Mouse (Mus musculus) lung, embryonic 16.5 days (tissue): ENCODE results near the gene Rbl1. TPM values are rescaled to one million over a fixed set of nuclear protein-coding genes. Genes with fewer than 3 reads are reported as not detected.

Experiments
- ATAC-seq: fragments of 200-750 bp; cut with Nextera tagmentation; 2 replicates; pipeline ENCODE4 v1.8.0; 2017; ENCODE audit warnings: low read depth, mild to moderate bottlenecking, moderate library complexity
- H3K27ac ChIP-seq: fragments of 300-500 bp; sonication (generic); 2 replicates; pipeline ENCODE4 v1.5.1; 2014; ENCODE audit warnings: mild to moderate bottlenecking, control low read depth, low read length
- H3K27me3 ChIP-seq: fragments of 300-500 bp; sonication (generic); 2 replicates; pipeline ENCODE4 v1.6.1; 2014; ENCODE audit warnings: low read depth, low read length, mixed read lengths; ENCODE audit not compliant: control insufficient read depth, insufficient read depth
- H3K36me3 ChIP-seq: fragments of 300-500 bp; sonication (generic); 2 replicates; pipeline ENCODE4 v1.6.1; 2014; ENCODE audit warnings: low read length; ENCODE audit not compliant: control insufficient read depth, insufficient read depth
- H3K4me1 ChIP-seq: fragments of 300-500 bp; sonication (generic); replicated peaks from 2 replicates; pipeline ENCODE4 v1.6.1; 2014; ENCODE audit warnings: low read length, mixed read lengths; ENCODE audit not compliant: control insufficient read depth, insufficient read depth
- H3K4me2 ChIP-seq: fragments of 300-500 bp; sonication (generic); 2 replicates; pipeline ENCODE4 v1.6.1; 2014; ENCODE audit warnings: low read depth, low read length, control low read depth
- H3K4me3 ChIP-seq: fragments of 300-500 bp; sonication (generic); 2 replicates; pipeline ENCODE4 v1.5.1; 2014; ENCODE audit warnings: mild to moderate bottlenecking, low read length, control low read depth
- H3K9ac ChIP-seq: fragments of 300-500 bp; sonication (generic); 2 replicates; pipeline ENCODE4 v1.6.1; 2014; ENCODE audit warnings: low read length, control low read depth
- H3K9me3 ChIP-seq: fragments of 300-500 bp; sonication (generic); 2 replicates; pipeline ENCODE4 v1.6.1; 2016; ENCODE audit warnings: low read length; ENCODE audit not compliant: control insufficient read depth
- WGBS: fragments of 180-500 bp; shearing (Covaris S2); extraction: QIAGEN DNeasy Blood & Tissue Kit; methylation state at CpG from one replicate; pipeline ENCODE4 v1.1.7; 2014; 5-methylcytosine and 5-hydroxymethylcytosine counted together
- polyA plus RNA-seq: library from polyadenylated mRNA; unstranded; fragments of >200 nt; fragmentation: Nextera tagmentation; extraction: Ambion mirVana; gene quantifications from 2 replicates; pipeline ENCODE4 v1.2.1, GENCODE M21; 2015

Gene Rbl1
- polyA plus RNA-seq, 1 experiment from 2014 or later: 30.4 TPM

DNA sequence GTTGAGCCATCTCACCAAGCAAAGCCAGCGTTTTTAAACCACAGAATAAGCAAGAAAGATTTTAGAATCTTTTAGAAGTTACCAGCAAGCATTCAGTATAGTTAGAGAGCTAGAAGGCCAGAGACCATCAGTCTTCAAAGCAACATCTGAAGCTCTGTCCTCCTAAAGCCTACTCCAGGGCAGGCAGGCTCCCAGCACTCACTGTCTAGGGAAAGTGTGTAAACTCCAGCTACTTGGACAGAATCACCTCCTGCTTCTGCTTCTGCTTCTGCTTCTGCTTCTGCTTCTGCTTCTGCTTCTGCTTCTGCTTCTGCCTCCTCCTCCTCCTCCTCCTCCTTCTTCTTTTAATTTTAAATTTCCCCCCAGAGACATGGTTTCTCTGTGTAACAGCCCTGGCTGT is 48.3 kb downstream of the Rbl1 start:
- no peak overlapping the region for H3K9ac ChIP-seq
- no peak overlapping the region for H3K27ac ChIP-seq
- H3K4me3 ChIP-seq: no peak overlapping the region
- H3K36me3 ChIP-seq: peaks cover 39% of the 10 kb centered on the region
- no peak for ATAC-seq
- H3K4me2 ChIP-seq: no peak overlapping the region
- no peaks in the 10 kb centered on the region for H3K4me1 ChIP-seq
- H3K9me3 ChIP-seq: no peaks in the 10 kb centered on the region
- H3K27me3 ChIP-seq: no peaks in the 10 kb centered on the region
- 86% methylated on average over 1 of the region's 1 CpGs for WGBS

DNA sequence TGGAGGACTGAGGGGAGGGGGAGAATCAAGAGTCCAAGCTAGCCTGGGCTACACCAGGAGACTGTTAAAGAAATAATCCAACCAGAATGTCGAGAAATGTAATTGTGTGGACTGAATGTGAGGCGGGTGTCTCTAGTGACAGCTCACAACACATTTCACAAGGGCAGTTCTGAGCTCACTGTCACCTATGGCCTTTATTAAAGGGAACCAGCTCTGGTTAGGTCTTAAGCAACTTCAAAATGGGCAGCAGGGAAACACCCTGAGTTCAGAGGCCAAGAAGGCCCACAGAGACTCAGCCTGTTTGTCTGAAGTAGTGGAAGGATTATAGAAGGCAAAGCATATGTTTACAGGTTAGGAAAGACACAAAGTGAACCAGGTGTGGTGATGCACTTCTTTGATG is 51.1 kb downstream of the Rbl1 start:
- Histone ChIP-seq H3K27me3 (no peaks in the 10 kb centered on the region), H3K9me3 (no peaks in the 10 kb centered on the region), H3K4me3 (no peak overlapping the region), H3K4me2 (no peak overlapping the region), H3K36me3 (peaks cover 41% of the 10 kb centered on the region), H3K9ac (no peak overlapping the region), H3K27ac (no peak overlapping the region), H3K4me1 (no peaks in the 10 kb centered on the region)
- 77% methylated on average over 2 of the region's 2 CpGs for WGBS
- no peak for ATAC-seq

DNA sequence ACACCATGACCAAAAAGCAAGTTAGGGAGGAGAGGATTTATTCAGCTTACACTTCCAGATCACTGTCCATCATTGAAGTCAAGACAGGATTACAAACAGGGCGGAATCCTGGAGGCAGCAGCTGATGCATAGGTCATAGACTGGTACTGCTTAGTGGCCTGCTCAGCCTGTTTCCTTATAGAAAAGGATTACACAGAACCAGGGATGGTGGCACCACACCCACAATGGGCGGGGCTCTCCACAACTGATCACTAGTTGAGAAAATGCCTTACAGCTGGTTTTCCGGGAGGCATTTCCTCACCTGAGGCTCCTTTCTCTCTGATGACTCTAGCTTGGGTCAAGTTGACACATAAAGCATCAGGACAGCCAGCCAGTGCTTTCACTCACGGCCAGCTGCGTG is 55.9 kb downstream of the Rbl1 start:
- H3K4me3 ChIP-seq: no peak overlapping the region
- no peak for ATAC-seq

DNA sequence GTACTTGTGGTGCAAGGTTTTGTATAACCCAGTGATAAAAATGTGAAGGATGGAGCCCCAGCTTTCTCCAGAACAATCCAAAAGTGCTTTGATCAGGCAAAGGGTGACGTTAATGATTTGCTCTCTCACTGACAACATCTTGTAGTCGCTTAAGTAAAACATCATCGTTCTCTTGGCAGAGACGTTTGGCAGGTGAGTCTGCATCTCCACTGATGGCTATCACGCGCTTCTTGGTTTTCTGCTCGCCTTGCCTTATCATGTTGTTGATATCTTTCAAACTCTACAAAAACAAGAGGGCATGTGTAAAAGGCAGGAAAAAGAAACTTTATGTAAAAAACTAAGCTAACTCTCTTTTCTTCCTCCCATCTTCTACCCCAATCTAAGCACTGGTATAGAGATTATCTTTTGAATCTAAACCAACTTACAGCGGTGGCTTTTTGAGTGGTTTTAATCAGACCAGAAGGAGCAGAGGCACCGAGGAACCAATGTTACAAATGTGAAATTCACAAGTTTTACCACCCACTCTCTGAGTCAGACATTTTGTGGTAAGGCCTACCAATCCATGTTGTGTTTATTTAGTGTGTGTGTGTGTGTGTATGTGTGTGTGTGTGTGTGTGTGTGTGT is 56.8 kb downstream of the Rbl1 start:
- Histone ChIP-seq H3K4me3 (no peak overlapping the region), H3K4me1 (0 out of 2 replicates have a peak, but pooled peaks cover 3% of the 10 kb centered on the region), H3K27me3 (no peaks in the 10 kb centered on the region), H3K9ac (no peak overlapping the region), H3K4me2 (no peak overlapping the region), H3K36me3 (peaks cover 37% of the 10 kb centered on the region), H3K9me3 (no peaks in the 10 kb centered on the region), H3K27ac (no peak overlapping the region)
- no peak for ATAC-seq
- 65% methylated on average over 9 of the region's 9 CpGs for WGBS

More for the DNA sequence above, 55.9 kb downstream of the Rbl1 start:
- H3K4me2 ChIP-seq: no peak overlapping the region
- H3K27ac ChIP-seq: no peak overlapping the region
- no peak overlapping the region for H3K9ac ChIP-seq
- 89% methylated on average over 5 of the region's 5 CpGs for WGBS
- 0 out of 2 replicates have a peak, but pooled peaks cover 3% of the 10 kb centered on the region for H3K4me1 ChIP-seq
- H3K9me3 ChIP-seq: no peaks in the 10 kb centered on the region
- no peaks in the 10 kb centered on the region for H3K27me3 ChIP-seq
- peaks cover 37% of the 10 kb centered on the region for H3K36me3 ChIP-seq

DNA sequence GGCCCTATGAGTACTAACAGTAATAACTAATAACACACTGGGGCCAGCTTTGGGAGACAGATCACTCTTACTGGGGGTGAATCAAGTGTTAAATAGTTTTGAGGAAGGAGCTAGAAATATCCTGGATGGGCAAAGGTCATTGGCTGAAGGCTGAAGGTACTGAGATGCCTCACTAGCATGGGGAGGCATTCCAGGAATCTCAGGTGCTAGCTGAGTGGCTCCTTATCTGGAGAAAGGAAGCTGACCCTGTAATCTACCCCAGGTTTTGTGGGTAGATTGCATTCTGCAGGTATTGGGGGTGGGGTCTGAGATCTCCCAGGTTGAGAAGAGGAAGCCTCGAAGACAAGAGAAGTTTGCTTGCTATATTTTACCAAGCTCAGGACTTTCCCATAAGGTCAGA is 59.2 kb downstream of the Rbl1 start:
- H3K27ac ChIP-seq: no peak overlapping the region
- ATAC-seq: peak; percentile 59; the same call in 1 of the 2 replicates
- no peak overlapping the region for H3K4me3 ChIP-seq
- no peak overlapping the region for H3K4me2 ChIP-seq
- H3K4me1 ChIP-seq: 0 out of 2 replicates have a peak, but pooled peaks cover 3% of the 10 kb centered on the region
- H3K36me3 ChIP-seq: peaks cover 19% of the 10 kb centered on the region
- H3K27me3 ChIP-seq: no peaks in the 10 kb centered on the region
- H3K9ac ChIP-seq: no peak overlapping the region
- WGBS: 52% methylated on average over 1 of the region's 1 CpGs
- H3K9me3 ChIP-seq: no peaks in the 10 kb centered on the region

DNA sequence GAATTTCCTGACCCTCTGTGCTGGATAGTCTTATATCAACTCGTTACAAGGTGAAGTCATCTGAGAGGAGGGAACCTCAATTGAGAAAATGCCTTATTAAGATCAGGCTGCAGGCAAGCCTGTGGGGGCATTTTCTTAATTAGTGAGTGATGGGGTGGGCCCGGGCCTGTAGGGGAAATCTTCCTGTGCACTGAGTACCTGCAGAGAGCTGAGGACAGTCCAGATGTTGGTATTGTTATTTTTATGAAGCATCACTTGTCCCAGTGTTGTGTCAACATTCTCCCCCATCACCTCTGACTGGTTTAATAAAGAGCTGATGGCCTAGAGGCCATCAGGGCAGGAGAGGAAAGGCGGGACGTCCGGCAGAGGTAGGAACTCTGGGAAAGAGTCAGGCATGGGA is 60.2 kb downstream of the Rbl1 start:
- Histone ChIP-seq H3K27ac (no peak overlapping the region), H3K4me3 (no peak overlapping the region), H3K9ac (no peak overlapping the region), H3K27me3 (no peaks in the 10 kb centered on the region), H3K36me3 (peaks cover 10% of the 10 kb centered on the region), H3K4me2 (no peak overlapping the region), H3K9me3 (no peaks in the 10 kb centered on the region), H3K4me1 (0 out of 2 replicates have a peak, but pooled peaks cover 3% of the 10 kb centered on the region)
- no peak for ATAC-seq
- WGBS: 75% methylated on average over 5 of the region's 5 CpGs

DNA sequence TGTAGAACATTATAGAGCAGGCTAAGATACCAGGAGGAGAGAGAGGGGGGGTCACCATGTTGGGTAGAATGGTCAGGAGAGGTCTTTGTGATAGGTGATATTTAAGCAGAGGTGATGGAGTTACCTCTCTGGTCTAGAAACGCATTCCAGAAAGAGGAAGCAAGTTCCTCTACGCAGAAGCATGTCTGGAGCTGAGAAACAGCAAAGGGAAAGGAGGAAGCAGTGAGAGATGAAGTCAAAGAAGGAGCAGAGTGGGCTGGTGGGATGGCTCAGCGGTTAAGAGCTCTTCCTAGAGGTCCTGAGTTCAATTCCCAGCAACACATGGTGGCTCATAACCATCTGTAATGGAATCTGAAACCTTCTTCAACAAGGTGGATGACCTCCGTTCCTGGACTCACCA is 62.4 kb downstream of the Rbl1 start:
- Histone ChIP-seq H3K9ac (no peak overlapping the region), H3K27ac (no peak overlapping the region), H3K36me3 (peaks cover 5% of the 10 kb centered on the region; the same call in 1 of the 2 replicates), H3K4me1 (0 out of 2 replicates have a peak, but pooled peaks cover 3% of the 10 kb centered on the region), H3K4me2 (no peak overlapping the region), H3K27me3 (no peaks in the 10 kb centered on the region), H3K4me3 (no peak overlapping the region), H3K9me3 (no peaks in the 10 kb centered on the region)
- no peak for ATAC-seq
- 77% methylated on average over 4 of the region's 4 CpGs for WGBS

DNA sequence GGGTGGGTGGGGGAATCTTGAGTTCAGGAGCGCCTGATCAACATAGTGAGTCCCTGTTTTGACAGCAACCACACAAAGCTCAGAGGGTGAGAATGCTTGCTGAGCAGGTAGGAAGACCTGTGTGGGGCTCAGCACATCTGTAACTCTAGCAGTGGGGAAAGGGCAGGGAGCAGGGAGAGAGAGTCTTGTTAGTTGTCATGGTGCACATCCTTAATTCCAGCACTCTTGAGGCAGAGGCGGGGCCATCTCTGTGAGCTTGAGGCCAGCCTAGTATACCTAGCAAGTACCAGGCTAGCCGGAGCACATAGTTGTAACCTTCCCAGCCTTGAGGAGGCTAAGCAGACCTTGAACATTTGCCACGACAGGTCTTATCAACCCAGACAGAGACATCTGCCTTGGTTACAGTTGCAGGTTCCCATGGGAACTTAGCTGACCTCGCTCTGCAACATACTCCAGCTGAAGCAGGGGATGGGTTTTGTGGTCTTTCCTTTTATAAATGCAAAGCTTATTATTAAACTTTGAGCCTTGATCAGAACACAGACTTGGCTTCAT is 65.0 kb downstream of the Rbl1 start:
- H3K9me3 ChIP-seq: no peaks in the 10 kb centered on the region
- H3K27ac ChIP-seq: no peak overlapping the region
- H3K4me3 ChIP-seq: no peak overlapping the region
- 0 out of 2 replicates have a peak, but pooled peaks cover 5% of the 10 kb centered on the region for H3K4me1 ChIP-seq
- no peaks in the 10 kb centered on the region for H3K27me3 ChIP-seq
- H3K4me2 ChIP-seq: no peak overlapping the region
- no peak overlapping the region for H3K9ac ChIP-seq
- WGBS: 84% methylated on average over 5 of the region's 5 CpGs
- no peak for ATAC-seq
- H3K36me3 ChIP-seq: no peaks in the 10 kb centered on the region

DNA sequence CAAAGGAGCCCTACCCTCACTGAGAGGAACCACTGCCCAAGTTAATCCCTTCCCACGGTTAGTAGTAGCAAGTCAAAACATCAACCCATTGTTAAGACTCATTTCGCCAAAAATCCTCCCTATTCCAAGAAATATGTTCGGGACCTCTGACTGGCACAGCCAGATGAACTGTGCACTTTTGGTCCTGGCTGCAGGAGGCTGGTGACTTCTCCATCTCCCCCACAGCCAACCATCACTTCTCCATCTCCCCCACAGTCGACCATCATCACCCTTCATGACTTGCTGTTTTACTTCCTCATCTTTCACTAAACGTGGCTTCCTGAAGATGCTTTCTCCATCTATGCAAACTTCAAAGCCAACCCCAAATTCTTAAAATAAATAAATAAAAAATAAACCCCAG is 65.5 kb downstream of the Rbl1 start:
- Histone ChIP-seq H3K4me3 (no peak overlapping the region), H3K27ac (no peak overlapping the region), H3K27me3 (no peaks in the 10 kb centered on the region), H3K4me1 (0 out of 2 replicates have a peak, but pooled peaks cover 5% of the 10 kb centered on the region), H3K36me3 (no peaks in the 10 kb centered on the region), H3K9ac (no peak overlapping the region), H3K9me3 (no peaks in the 10 kb centered on the region), H3K4me2 (no peak overlapping the region)
- 79% methylated on average over 5 of the region's 5 CpGs for WGBS
- ATAC-seq: no peak
